Comparison of ENCODE assay signal across 22 mouse cellular contexts in genomic region chr16:18477996-18478395, GRCm38 (mm10). TPM values are rescaled to one million over a fixed set of nuclear protein-coding genes. Genes with fewer than 3 reads are reported as not detected.
DNase-seq lines count a peak whose midpoint lies in the region; ATAC-seq and TF ChIP-seq lines count a peak whose summit lies in the region.
"Had no signal": no experiment of that assay in that cellular context is flagged by ENCODE, and none has a peak within 500 bp of the region (broad histone marks: within the 10 kb centered on the region; RNA-seq: fewer than 3 reads in every experiment).

No protein-coding gene starts in this region.

- H3K4me2 ChIP-seq in midbrain, embryonic 11.5 days, result no peak overlapping the region
- H3K4me2 ChIP-seq: embryonic facial prominence, embryonic 15.5 days; hindbrain, embryonic 13.5 days; liver, embryonic 15.5 days; midbrain, embryonic 15.5 days; neural tube, embryonic 15.5 days had no signal

- no peak overlapping the region for H3K4me3 ChIP-seq in heart, adult 2 months
- H3K4me3 ChIP-seq in liver, adult 2 months (ENCODE audit: insufficient read depth, low read depth, low read length), result no peak overlapping the region
- H3K4me3 ChIP-seq in midbrain, embryonic 11.5 days (ENCODE audit: low read depth, low read length), result no peak overlapping the region
- H3K4me3 ChIP-seq in midbrain, embryonic 10.5 days, result no peak overlapping the region
- H3K4me3 ChIP-seq in cortical plate, adult 2 months (ENCODE audit: insufficient read depth, low read length), result no peak overlapping the region
- H3K4me3 ChIP-seq: embryonic facial prominence, embryonic 15.5 days; hindbrain, embryonic 13.5 days; limb, embryonic 10.5 days; liver, embryonic 15.5 days; midbrain, embryonic 15.5 days; neural tube, embryonic 15.5 days had no signal

- no peak for ATAC-seq in midbrain, embryonic 11.5 days (ENCODE audit: low FRiP score)
- ATAC-seq: midbrain, embryonic 15.5 days had no signal

- H3K79me2 ChIP-seq in heart, adult 2 months (replicated peaks; ENCODE audit: control insufficient read depth, insufficient read depth, low read length), result no peaks in the 10 kb centered on the region
- no peaks in the 10 kb centered on the region for H3K79me2 ChIP-seq in liver, adult 2 months (ENCODE audit: control insufficient read depth, insufficient read depth, low read length)

- H3K27me3 ChIP-seq in heart, adult 2 months (ENCODE audit: control insufficient read depth, insufficient read depth, low read length), result no peaks in the 10 kb centered on the region
- no peaks in the 10 kb centered on the region for H3K27me3 ChIP-seq in liver, adult 2 months (ENCODE audit: control insufficient read depth, insufficient read depth, low read length)
- no peaks in the 10 kb centered on the region; the same call in none of the 2 replicates for H3K27me3 ChIP-seq in midbrain, embryonic 11.5 days (ENCODE audit: control insufficient read depth, insufficient read depth, low read length)
- peaks cover 40% of the 10 kb centered on the region for H3K27me3 ChIP-seq in midbrain, embryonic 10.5 days (ENCODE audit: low read depth, poor library complexity, severe bottlenecking)
- H3K27me3 ChIP-seq: embryonic facial prominence, embryonic 15.5 days; hindbrain, embryonic 13.5 days; liver, embryonic 15.5 days; midbrain, embryonic 15.5 days; neural tube, embryonic 15.5 days had no signal

- TF ChIP-seq EP300 in heart, adult 2 months (IDR thresholded peaks at IDR 0.05; ENCODE audit: insufficient read depth, low read depth, low read length), result no peak

- no peaks in the 10 kb centered on the region for H3K4me1 ChIP-seq in heart, adult 2 months (ENCODE audit: control insufficient read depth, insufficient read depth, low read length)
- H3K4me1 ChIP-seq in liver, adult 2 months (ENCODE audit: control insufficient read depth, insufficient read depth, low read length), result no peaks in the 10 kb centered on the region
- H3K4me1 ChIP-seq in midbrain, embryonic 11.5 days (ENCODE audit: control insufficient read depth, insufficient read depth, low read length), result no peaks in the 10 kb centered on the region
- peaks cover 18% of the 10 kb centered on the region for H3K4me1 ChIP-seq in midbrain, embryonic 10.5 days
- no peaks in the 10 kb centered on the region for H3K4me1 ChIP-seq in cortical plate, adult 2 months (ENCODE audit: control insufficient read depth, insufficient read depth, low read length)
- H3K4me1 ChIP-seq: liver, embryonic 15.5 days; midbrain, embryonic 15.5 days; neural tube, embryonic 15.5 days had no signal

- no peaks in the 10 kb centered on the region for H3K9me3 ChIP-seq in midbrain, embryonic 11.5 days (ENCODE audit: control insufficient read depth, low read length)
- no peaks in the 10 kb centered on the region for H3K9me3 ChIP-seq in midbrain, embryonic 10.5 days (replicated peaks)
- H3K9me3 ChIP-seq: embryonic facial prominence, embryonic 15.5 days; hindbrain, embryonic 13.5 days; limb, embryonic 10.5 days; liver, embryonic 15.5 days; midbrain, embryonic 15.5 days; neural tube, embryonic 15.5 days had no signal

- TF ChIP-seq CTCF in heart, adult 2 months (IDR thresholded peaks at IDR 0.05), result peak; percentile 35
- 0 out of 2 replicates have a peak, but pooled peaks have one; percentile 16 for TF ChIP-seq CTCF in liver, adult 2 months (IDR thresholded peaks at IDR 0.05; ENCODE audit: low read depth, low read length)
- peak; percentile 25; the same call in 1 of the 2 replicates for TF ChIP-seq CTCF in cortical plate, adult 2 months (IDR thresholded peaks at IDR 0.05; ENCODE audit: extremely low read depth, insufficient read depth, low read length)

- 66% methylated on average over 6 of the region's 6 CpGs for WGBS in heart, adult 2 months
- 84% methylated on average over 6 of the region's 6 CpGs for WGBS in liver, adult 2 months
- WGBS in midbrain, embryonic 11.5 days, result 70% methylated on average over 6 of the region's 6 CpGs
- WGBS in midbrain, embryonic 10.5 days, result 63% methylated on average over 6 of the region's 6 CpGs

- DNase-seq in heart, adult 2 months, result no peak
- no peak for DNase-seq in heart, postnatal 4 days
- no peak for DNase-seq in liver, adult 2 months (ENCODE audit: extremely low read depth, low read depth, low spot score)
- no peak for DNase-seq in liver
- peak; percentile 51 for DNase-seq in midbrain, embryonic 11.5 days (ENCODE audit: low spot score, missing footprints)
- DNase-seq in midbrain, embryonic 10.5 days (ENCODE audit: low spot score), result no peak
- DNase-seq in kidney, adult 9 months, result no peak
- DNase-seq: adrenal gland, postnatal 36 days; B cell, adult 2 months; cerebellum, adult 18-20 months; cerebellum, postnatal 25 days; gastrocnemius, postnatal 10 days; kidney, postnatal 14 days; right cerebral cortex, postnatal 25 days had no signal

- no peak overlapping the region for H3K9ac ChIP-seq in heart, adult 2 months (ENCODE audit: low read depth, low read length)
- H3K9ac ChIP-seq in liver, adult 2 months (ENCODE audit: low read depth, low read length), result no peak overlapping the region
- no peak overlapping the region for H3K9ac ChIP-seq in midbrain, embryonic 11.5 days (ENCODE audit: low read length)
- H3K9ac ChIP-seq: embryonic facial prominence, embryonic 15.5 days; hindbrain, embryonic 13.5 days; liver, embryonic 15.5 days; midbrain, embryonic 15.5 days; neural tube, embryonic 15.5 days had no signal

- H3K27ac ChIP-seq in heart, adult 2 months, result no peak overlapping the region
- H3K27ac ChIP-seq in liver, adult 2 months (replicated peaks; ENCODE audit: insufficient read depth, low read depth, low read length), result no peak overlapping the region
- H3K27ac ChIP-seq in midbrain, embryonic 11.5 days (ENCODE audit: low read depth, low read length), result no peak overlapping the region
- H3K27ac ChIP-seq in midbrain, embryonic 10.5 days (replicated peaks), result no peak overlapping the region
- H3K27ac ChIP-seq in cortical plate, adult 2 months (ENCODE audit: insufficient read depth, low read length), result no peak overlapping the region
- H3K27ac ChIP-seq: embryonic facial prominence, embryonic 15.5 days; hindbrain, embryonic 13.5 days; limb, embryonic 10.5 days; liver, embryonic 15.5 days; macrophage; midbrain, embryonic 15.5 days; neural tube, embryonic 15.5 days had no signal

- intact Hi-C loops in heart, adult 2 months (cut with DNase I), result no loop called here

- H3K36me3 ChIP-seq in heart, adult 2 months (ENCODE audit: control insufficient read depth, insufficient read depth, low read length), result no peaks in the 10 kb centered on the region
- peaks cover 4% of the 10 kb centered on the region; the same call in 1 of the 2 replicates for H3K36me3 ChIP-seq in liver, adult 2 months (ENCODE audit: control insufficient read depth, insufficient read depth, low read length)
- H3K36me3 ChIP-seq in midbrain, embryonic 11.5 days (ENCODE audit: control insufficient read depth, insufficient read depth, low read length), result no peaks in the 10 kb centered on the region
- peaks cover 22% of the 10 kb centered on the region for H3K36me3 ChIP-seq in midbrain, embryonic 10.5 days
- H3K36me3 ChIP-seq: midbrain, embryonic 15.5 days; neural tube, embryonic 15.5 days had no signal

- TF ChIP-seq POLR2A in heart, adult 2 months (IDR thresholded peaks at IDR 0.05; ENCODE audit: insufficient read depth, low read depth, low read length), result no peak
- no peak for TF ChIP-seq POLR2A in liver, adult 2 months (IDR thresholded peaks at IDR 0.05; ENCODE audit: extremely low read depth, insufficient read depth, low read length)
- no peak for TF ChIP-seq POLR2A in cortical plate, adult 2 months (IDR thresholded peaks at IDR 0.05; ENCODE audit: extremely low read depth, insufficient read depth, low read length)

RNA-seq across cellular contexts. Expression of gene Gnb1l, which starts 20.5 kb away (rescaled TPM):
- 1 to 10 TPM; 5.3 to 7.4 TPM for total RNA-seq in heart, adult 2 months (2021)
- polyA plus RNA-seq in heart, adult 2 months (2012; rRNA removed), result 5.5 and 8.5 TPM in 2 replicates
- 1 to 10 TPM; 6.3 to 7.9 TPM for total RNA-seq in heart, postnatal 4 days (2021)
- 1.4 and 1.5 TPM in 2 replicates for total RNA-seq in liver, adult 2 months (2014; rRNA removed)
- polyA plus RNA-seq in liver, adult 2 months (2012; rRNA removed), result 3.6 and 4.8 TPM in 2 replicates
- 10.3 and 12.9 TPM in 2 replicates for polyA plus RNA-seq in midbrain, embryonic 11.5 days (2014; fragmentation: Nextera tagmentation; extraction: Ambion mirVana)
- polyA plus RNA-seq in midbrain, embryonic 10.5 days (2016; fragmentation: Nextera tagmentation; extraction: Ambion mirVana), result 13.3 and 16.0 TPM in 2 replicates
- polyA plus RNA-seq in cortical plate, adult 2 months (2012; rRNA removed), result 5.7 and 7.8 TPM in 2 replicates

RNA-seq across cellular contexts. Expression of gene Rtl10, which starts 20.7 kb away (rescaled TPM):
- total RNA-seq in heart, adult 2 months (2021), result 1 to 10 TPM; 3.4 to 3.9 TPM
- 3.1 and 3.4 TPM in 2 replicates for polyA plus RNA-seq in heart, adult 2 months (2012; rRNA removed)
- 1 to 10 TPM; 5.5 to 5.6 TPM for total RNA-seq in heart, postnatal 4 days (2021)
- 0.18 and 1.0 TPM in 2 replicates for total RNA-seq in liver, adult 2 months (2014; rRNA removed)
- 2.2 and 4.3 TPM in 2 replicates for polyA plus RNA-seq in liver, adult 2 months (2012; rRNA removed)
- 2.0 and 2.1 TPM in 2 replicates for polyA plus RNA-seq in midbrain, embryonic 11.5 days (2014; fragmentation: Nextera tagmentation; extraction: Ambion mirVana)
- 2.1 and 2.4 TPM in 2 replicates for polyA plus RNA-seq in midbrain, embryonic 10.5 days (2016; fragmentation: Nextera tagmentation; extraction: Ambion mirVana)
- polyA plus RNA-seq in cortical plate, adult 2 months (2012; rRNA removed), result 3.8 and 4.2 TPM in 2 replicates
- polyA plus RNA-seq: macrophage had no signal

RNA-seq across cellular contexts. Expression of gene Comt, which starts 51.3 kb away (rescaled TPM):
- total RNA-seq in heart, adult 2 months (2021), result 100 to 1,000 TPM; 139 to 150 TPM
- polyA plus RNA-seq in heart, adult 2 months (2012; rRNA removed), result 208 and 236 TPM in 2 replicates
- total RNA-seq in heart, postnatal 4 days (2021), result 100 to 1,000 TPM; 116 to 122 TPM
- total RNA-seq in liver, adult 2 months (2014; rRNA removed), result 474 and 538 TPM in 2 replicates
- polyA plus RNA-seq in liver, adult 2 months (2012; rRNA removed), result 779 and 1,223 TPM in 2 replicates
- 50.8 and 52.5 TPM in 2 replicates for polyA plus RNA-seq in midbrain, embryonic 11.5 days (2014; fragmentation: Nextera tagmentation; extraction: Ambion mirVana)
- polyA plus RNA-seq in midbrain, embryonic 10.5 days (2016; fragmentation: Nextera tagmentation; extraction: Ambion mirVana), result 62.0 and 66.0 TPM in 2 replicates
- 150 and 155 TPM in 2 replicates for polyA plus RNA-seq in cortical plate, adult 2 months (2012; rRNA removed)

RNA-seq across cellular contexts. Expression of gene Txnrd2, which starts 51.8 kb away (rescaled TPM):
- 10 to 100 TPM; 37.6 to 39.7 TPM for total RNA-seq in heart, adult 2 months (2021)
- 35.1 and 36.1 TPM in 2 replicates for polyA plus RNA-seq in heart, adult 2 months (2012; rRNA removed)
- total RNA-seq in heart, postnatal 4 days (2021), result 10 to 100 TPM; 26.7 to 29.0 TPM
- total RNA-seq in liver, adult 2 months (2014; rRNA removed), result 23.9 and 30.9 TPM in 2 replicates
- 39.1 and 46.6 TPM in 2 replicates for polyA plus RNA-seq in liver, adult 2 months (2012; rRNA removed)
- polyA plus RNA-seq in midbrain, embryonic 11.5 days (2014; fragmentation: Nextera tagmentation; extraction: Ambion mirVana), result 21.0 and 22.7 TPM in 2 replicates
- 30.6 and 30.7 TPM in 2 replicates for polyA plus RNA-seq in midbrain, embryonic 10.5 days (2016; fragmentation: Nextera tagmentation; extraction: Ambion mirVana)
- polyA plus RNA-seq in cortical plate, adult 2 months (2012; rRNA removed), result 22.4 and 29.5 TPM in 2 replicates
